Mouse (Mus musculus): ENCODE data around the gene Gm4491.
A peak's percentile ranks its signal among the peaks of the same experiment; 100 is the strongest.

The Gm4491 gene

DNA sequence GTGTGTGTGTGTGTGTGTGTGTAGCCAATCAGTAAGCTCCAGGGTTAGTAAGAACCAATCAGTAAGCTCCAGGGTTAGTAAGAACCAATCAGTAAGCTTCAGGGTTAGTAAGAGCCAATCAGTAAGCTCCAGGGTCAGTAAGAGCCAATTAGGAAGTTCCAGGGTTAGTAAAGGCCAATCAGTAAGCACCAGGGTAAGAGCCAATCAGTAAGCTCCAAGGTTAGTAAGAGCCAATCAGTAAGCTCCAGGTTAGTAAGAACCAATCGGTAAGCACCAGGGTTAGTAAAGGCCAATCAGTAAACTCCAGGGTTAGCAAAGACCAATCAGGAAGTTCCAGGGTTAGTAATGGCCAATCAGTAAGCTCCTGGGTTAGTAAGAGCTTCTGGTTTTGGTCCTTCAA, 32.8 kb downstream of the Gm4491 start:
- DNase-seq (ENCODE audit: low spot score): no peak

DNA sequence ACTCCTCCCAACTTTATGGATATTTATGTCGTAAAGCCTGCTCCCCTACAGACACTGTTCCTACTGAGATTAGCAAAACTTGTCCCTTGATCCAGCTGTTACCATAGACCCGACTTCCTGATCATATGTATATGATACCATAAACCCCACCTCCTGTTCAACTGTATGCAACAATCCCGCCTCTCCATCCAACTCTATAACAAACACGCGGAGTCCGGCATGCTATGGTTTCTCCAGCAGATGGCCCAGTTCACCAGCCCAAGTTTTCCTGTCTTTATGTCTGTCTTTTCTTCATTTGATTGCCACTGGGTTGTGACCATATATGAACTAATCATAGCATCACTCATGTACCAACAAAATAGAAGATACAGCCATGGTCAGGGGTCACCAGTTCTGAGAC, 40.1 kb downstream of the Gm4491 start:
- DNase-seq (ENCODE audit: low spot score): no peak

- DNase-seq (ENCODE audit: low spot score): peak; percentile 36
Observed at GRCm38 (mm10) chr14:57069906-57070305, 45.8 kb downstream of the Gm4491 start.

DNA sequence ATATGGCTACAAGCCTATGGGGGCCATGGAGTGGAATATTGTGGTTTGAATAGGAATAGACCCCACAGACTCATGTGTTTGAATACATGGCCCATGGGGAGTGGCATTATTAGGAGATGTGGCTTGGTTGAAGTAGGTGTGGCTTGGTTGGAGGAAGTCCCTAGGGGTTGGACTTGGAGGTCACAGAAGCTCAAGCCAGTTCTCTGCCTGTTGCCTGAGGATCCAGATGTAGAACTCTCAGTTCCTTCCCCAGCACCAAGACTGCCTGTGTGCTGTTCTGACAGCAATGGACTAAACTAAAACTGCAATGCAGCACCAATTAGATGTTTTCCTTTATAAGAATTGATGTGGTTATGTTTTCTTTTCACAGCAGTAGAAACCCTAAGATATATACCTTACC, 49.6 kb downstream of the Gm4491 start:
- no peak for DNase-seq (ENCODE audit: low spot score)
